Mouse (Mus musculus) E14TG2a.4 (cell line): ENCODE data around the gene Timm8a2.

Experiments
- H3K27me3 ChIP-seq: 2 replicates; pipeline ENCODE4 v1.6.1; 2014; ENCODE audit warnings: low read length, control low read depth; ENCODE audit not compliant: insufficient read depth
- H3K36me3 ChIP-seq: 2 replicates; pipeline ENCODE4 v1.6.1; 2014; ENCODE audit warnings: low read length, control low read depth; ENCODE audit not compliant: insufficient read depth
- H3K4me1 ChIP-seq: replicated peaks from 2 replicates; pipeline ENCODE4 v1.6.1; 2014; ENCODE audit warnings: low read depth, low read length, control low read depth
- H3K4me3 ChIP-seq: replicated peaks from 2 replicates; pipeline ENCODE4 v1.5.1; 2014; ENCODE audit warnings: mild to moderate bottlenecking, low read length
- H3K9me3 ChIP-seq: 2 replicates; pipeline ENCODE4 v1.6.1; 2014; ENCODE audit warnings: low read length, control low read depth
- CTCF ChIP-seq: conservative IDR thresholded peaks from 2 replicates; pipeline ENCODE4 v1.5.1; 2014; ENCODE audit warnings: low read length
- NANOG ChIP-seq: IDR thresholded peaks from 2 replicates; pipeline ENCODE4 v1.6.1; 2014; ENCODE audit warnings: borderline replicate concordance, low read length, mixed read lengths
- POU5F1 ChIP-seq: IDR thresholded peaks from 2 replicates; pipeline ENCODE4 v1.6.1; 2014; ENCODE audit warnings: low read length, borderline replicate concordance

Timm8a2 gene

GRCm38 (mm10) chr14:122068801-122069695, 34.6 kb downstream of the Timm8a2 start:
- peaks cover 8% of the 10 kb centered on the region for H3K4me1 ChIP-seq
- no peaks in the 10 kb centered on the region for H3K36me3 ChIP-seq
- H3K9me3 ChIP-seq = no peaks in the 10 kb centered on the region
- H3K4me3 ChIP-seq = no peak overlapping the region
- TF ChIP-seq NANOG (no peak), CTCF (no peak), POU5F1 (no peak)
- H3K27me3 ChIP-seq = peaks cover 13% of the 10 kb centered on the region; the same call in 1 of the 2 replicates

DNA sequence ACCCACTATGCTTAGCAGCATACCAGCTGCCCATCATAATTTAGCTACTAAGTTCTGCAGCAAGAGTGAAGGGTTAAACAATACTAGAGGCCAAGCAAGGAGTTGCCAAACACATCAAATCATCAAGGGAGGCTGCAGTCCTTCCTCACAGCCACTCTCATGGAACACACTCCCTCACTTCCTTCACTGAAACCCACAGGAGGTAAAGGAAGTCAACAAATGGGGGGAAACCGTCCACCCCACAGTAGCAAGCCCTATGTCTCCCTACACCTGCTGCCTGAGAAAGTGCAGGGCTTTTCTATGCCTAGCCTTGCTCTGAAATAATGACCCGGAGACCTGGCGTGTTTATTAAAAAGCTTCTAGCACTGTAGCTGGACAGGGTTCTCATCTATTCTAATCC, 35.5 kb downstream of the Timm8a2 start:
- H3K36me3 ChIP-seq = no peaks in the 10 kb centered on the region
- H3K27me3 ChIP-seq = peaks cover 18% of the 10 kb centered on the region; the same call in 1 of the 2 replicates
- no peaks in the 10 kb centered on the region for H3K9me3 ChIP-seq
- no peak for TF ChIP-seq POU5F1
- TF ChIP-seq NANOG = no peak
- TF ChIP-seq CTCF = no peak
- no peak overlapping the region for H3K4me3 ChIP-seq
- H3K4me1 ChIP-seq = peaks cover 8% of the 10 kb centered on the region

- Histone ChIP-seq H3K27me3 (peaks cover 41% of the 10 kb centered on the region), H3K4me3 (no peak overlapping the region), H3K9me3 (no peaks in the 10 kb centered on the region), H3K36me3 (no peaks in the 10 kb centered on the region), H3K4me1 (peaks cover 15% of the 10 kb centered on the region)
- TF ChIP-seq CTCF = no peak
- no peak for TF ChIP-seq POU5F1
- no peak for TF ChIP-seq NANOG
Observed at GRCm38 (mm10) chr14:122073422-122073821, 38.9 kb downstream of the Timm8a2 start.

DNA sequence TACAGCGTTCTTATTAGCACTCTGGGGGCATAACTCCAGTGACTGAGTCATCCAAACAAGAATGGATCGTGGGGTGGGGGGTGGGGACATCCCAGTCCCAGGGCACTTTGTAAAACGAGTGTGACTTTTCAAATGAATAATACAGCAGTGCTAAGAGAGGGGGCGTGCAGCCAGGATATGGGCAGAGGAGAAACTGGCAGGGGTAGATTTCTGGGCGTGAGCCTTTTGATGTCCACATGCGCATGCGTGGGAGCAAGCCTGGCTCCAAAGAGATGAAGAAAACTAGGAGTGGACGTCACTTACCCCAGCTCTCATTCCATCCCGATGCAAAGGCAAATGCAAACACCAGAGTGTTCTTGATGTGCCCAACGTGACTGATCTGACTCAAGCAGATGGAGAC, 39.9 kb downstream of the Timm8a2 start:
- Histone ChIP-seq H3K9me3 (no peaks in the 10 kb centered on the region), H3K27me3 (peaks cover 42% of the 10 kb centered on the region), H3K36me3 (no peaks in the 10 kb centered on the region), H3K4me3 (no peak overlapping the region), H3K4me1 (peaks cover 15% of the 10 kb centered on the region)
- no peak for TF ChIP-seq POU5F1
- TF ChIP-seq CTCF = no peak
- TF ChIP-seq NANOG = no peak

DNA sequence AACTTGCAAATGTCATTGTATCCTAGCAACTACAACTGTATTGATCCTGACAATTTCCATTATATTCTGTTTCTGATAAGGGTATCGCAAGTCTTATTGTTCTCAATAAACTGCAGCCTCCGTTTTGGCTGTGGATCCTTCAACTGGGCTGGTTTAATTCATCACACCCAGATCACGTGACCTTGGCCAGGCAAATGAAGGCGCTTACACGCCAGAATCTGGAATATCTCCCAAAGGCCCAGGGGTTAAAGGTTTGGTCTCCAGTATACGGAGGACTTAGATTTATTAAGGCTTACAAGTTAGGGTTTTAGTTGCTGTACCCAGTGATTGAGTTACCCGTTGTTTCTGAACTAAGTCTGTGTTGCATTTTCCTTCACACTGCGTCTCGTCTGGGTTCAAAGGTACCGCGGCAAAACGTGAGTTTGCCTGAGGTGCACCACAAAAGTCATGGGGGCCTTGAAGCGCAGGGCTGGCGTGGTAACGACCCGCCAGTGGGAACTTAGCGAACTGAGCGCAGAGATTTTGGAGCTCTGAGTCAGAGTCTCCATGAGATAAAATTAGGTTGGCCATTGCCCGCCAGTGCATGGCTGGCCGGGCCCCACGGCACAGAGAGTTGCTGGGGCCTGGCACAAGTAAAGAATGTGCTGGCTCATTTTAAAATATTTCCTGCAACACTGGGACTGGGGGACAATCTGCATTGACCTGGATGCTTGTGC, 41.2 kb downstream of the Timm8a2 start:
- TF ChIP-seq POU5F1 = no peak
- Histone ChIP-seq H3K27me3 (peaks cover 34% of the 10 kb centered on the region), H3K36me3 (no peaks in the 10 kb centered on the region), H3K4me3 (peak overlapping the region; percentile 63), H3K4me1 (peaks cover 14% of the 10 kb centered on the region), H3K9me3 (no peaks in the 10 kb centered on the region)

- no peak overlapping the region for H3K4me3 ChIP-seq
- H3K27me3 ChIP-seq = peaks cover 34% of the 10 kb centered on the region
- TF ChIP-seq NANOG (no peak), POU5F1 (no peak), CTCF (no peak)
- peaks cover 11% of the 10 kb centered on the region for H3K4me1 ChIP-seq
- no peaks in the 10 kb centered on the region for H3K36me3 ChIP-seq
- no peaks in the 10 kb centered on the region for H3K9me3 ChIP-seq
Observed at GRCm38 (mm10) chr14:122077017-122077416, 42.5 kb downstream of the Timm8a2 start.

DNA sequence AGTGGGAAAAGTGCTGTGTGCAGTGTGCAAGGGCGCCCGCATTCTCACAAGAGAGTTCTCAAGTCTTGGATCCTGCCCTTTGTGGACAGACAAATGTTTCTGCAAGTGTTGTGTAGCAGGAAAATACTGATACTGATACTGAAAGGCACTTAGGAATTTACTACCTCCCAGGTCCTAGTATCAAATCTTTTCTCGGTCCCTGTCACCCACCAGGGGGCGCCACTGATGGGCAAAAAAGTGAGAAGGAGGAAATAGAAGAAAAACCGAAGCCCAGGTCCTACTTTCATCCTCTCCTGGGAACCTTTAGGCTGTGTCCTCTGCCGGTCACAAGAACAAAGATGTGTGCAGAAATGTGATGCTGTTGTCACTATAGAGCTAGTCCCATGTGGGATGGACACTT, 45.0 kb downstream of the Timm8a2 start:
- H3K36me3 ChIP-seq = no peaks in the 10 kb centered on the region
- no peak overlapping the region for H3K4me3 ChIP-seq
- H3K4me1 ChIP-seq = peaks cover 11% of the 10 kb centered on the region
- H3K27me3 ChIP-seq = peaks cover 25% of the 10 kb centered on the region
- no peaks in the 10 kb centered on the region for H3K9me3 ChIP-seq
- TF ChIP-seq CTCF (peak; percentile 62), NANOG (no peak), POU5F1 (no peak)

- TF ChIP-seq NANOG (no peak), POU5F1 (no peak), CTCF (peak; percentile 20)
Observed at GRCm38 (mm10) chr14:122079921-122080320, 45.4 kb downstream of the Timm8a2 start.

DNA sequence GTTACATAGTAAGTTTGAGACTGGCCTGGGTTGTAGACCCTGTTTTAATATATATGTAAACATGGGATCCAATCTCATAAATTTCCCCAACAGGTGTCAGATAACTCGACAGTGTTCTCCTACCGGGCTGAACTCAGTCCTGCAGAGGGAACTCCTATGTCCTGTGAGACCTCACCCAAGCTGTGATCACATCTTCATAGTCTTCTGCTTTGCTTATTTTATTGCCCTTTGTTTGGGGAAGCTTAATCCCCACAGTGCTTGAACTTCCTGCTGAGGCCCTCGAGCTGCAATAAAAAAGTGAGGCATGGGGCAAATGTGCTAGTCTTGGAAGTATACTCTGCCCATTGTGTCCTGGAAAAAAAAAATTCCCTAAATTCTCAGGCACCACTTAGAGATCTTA, 46.8 kb downstream of the Timm8a2 start:
- H3K36me3 ChIP-seq = no peaks in the 10 kb centered on the region
- 0 out of 2 replicates have a peak, but pooled peaks cover 3% of the 10 kb centered on the region for H3K4me1 ChIP-seq
- peaks cover 14% of the 10 kb centered on the region for H3K27me3 ChIP-seq
- no peaks in the 10 kb centered on the region for H3K9me3 ChIP-seq
- no peak for TF ChIP-seq CTCF
- no peak for TF ChIP-seq NANOG
- no peak for TF ChIP-seq POU5F1
- H3K4me3 ChIP-seq = no peak overlapping the region

More at GRCm38 (mm10) chr14:122079921-122080320, 45.4 kb downstream of the Timm8a2 start:
- H3K27me3 ChIP-seq = peaks cover 24% of the 10 kb centered on the region
- no peaks in the 10 kb centered on the region for H3K36me3 ChIP-seq
- no peaks in the 10 kb centered on the region for H3K9me3 ChIP-seq
- peaks cover 11% of the 10 kb centered on the region for H3K4me1 ChIP-seq
- H3K4me3 ChIP-seq = no peak overlapping the region
